Mouse (Mus musculus) hindbrain, embryonic 13.5 days (tissue): Measurements from ENCODE around the gene Kcnv2. TPM values are rescaled to one million over a fixed set of nuclear protein-coding genes. Genes with fewer than 3 reads are reported as not detected.

Experiments
- ATAC-seq: fragments of 200-750 bp; cut with Nextera tagmentation; 2 replicates; pipeline ENCODE4 v1.8.0; 2017; ENCODE audit warnings: moderate TSS enrichment; ENCODE audit not compliant: low FRiP score
- H3K27ac ChIP-seq: fragments of 300-500 bp; sonication (generic); 2 replicates; pipeline ENCODE4 v1.5.1; 2015; ENCODE audit warnings: inconsistent platforms, mild to moderate bottlenecking, moderate library complexity
- H3K27me3 ChIP-seq: fragments of 300-500 bp; sonication (generic); 2 replicates; pipeline ENCODE4 v1.6.1; 2015; ENCODE audit warnings: mild to moderate bottlenecking, inconsistent platforms
- H3K36me3 ChIP-seq: fragments of 300-500 bp; sonication (generic); 2 replicates; pipeline ENCODE4 v1.6.1; 2015; ENCODE audit warnings: mild to moderate bottlenecking, inconsistent platforms
- H3K4me1 ChIP-seq: fragments of 300-500 bp; sonication (generic); replicated peaks from 2 replicates; pipeline ENCODE4 v1.6.1; 2015; ENCODE audit warnings: inconsistent platforms
- H3K4me2 ChIP-seq: fragments of 300-500 bp; sonication (generic); 2 replicates; pipeline ENCODE4 v1.6.1; 2015; ENCODE audit warnings: inconsistent platforms, mild to moderate bottlenecking, moderate library complexity
- H3K4me3 ChIP-seq: fragments of 300-500 bp; sonication (generic); 2 replicates; pipeline ENCODE4 v1.5.1; 2015; ENCODE audit warnings: mild to moderate bottlenecking, inconsistent platforms
- H3K9ac ChIP-seq: fragments of 300-500 bp; sonication (generic); 2 replicates; pipeline ENCODE4 v1.6.1; 2015; ENCODE audit warnings: mild to moderate bottlenecking, inconsistent platforms
- H3K9me3 ChIP-seq: fragments of 300-500 bp; sonication (generic); 2 replicates; pipeline ENCODE4 v1.6.1; 2016; ENCODE audit warnings: inconsistent platforms
- WGBS: fragments of 180-500 bp; shearing (Covaris S2); methylation state at CpG from one replicate; pipeline ENCODE4 v1.1.7; 2015; 5-methylcytosine and 5-hydroxymethylcytosine counted together
- polyA plus RNA-seq: library from polyadenylated mRNA; unstranded; fragments of >200 nt; fragmentation: Nextera tagmentation; extraction: Ambion mirVana; gene quantifications from 2 replicates; pipeline ENCODE4 v1.2.1, GENCODE M21; 2015

Gene Kcnv2
- polyA plus RNA-seq, 1 experiment from 2014 or later = 0.17 TPM

DNA sequence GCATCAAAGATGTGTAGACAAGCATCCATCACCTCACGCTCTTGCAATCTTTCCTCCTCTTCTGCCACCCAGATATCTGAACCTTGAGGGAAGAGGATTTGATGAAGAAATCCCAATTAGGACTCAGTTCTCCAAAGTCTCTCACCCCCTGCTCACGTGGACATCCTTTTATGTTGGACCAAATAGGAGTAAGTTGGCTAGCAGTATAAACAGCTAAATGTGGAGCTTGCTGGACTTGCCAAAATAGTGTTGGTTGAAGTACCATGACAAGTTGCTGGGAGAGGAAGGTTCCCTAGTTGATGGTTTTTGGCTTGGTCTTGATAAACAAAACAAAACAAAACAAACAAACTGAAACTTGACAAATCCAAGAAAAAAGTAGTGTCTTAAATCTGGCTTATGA lies 47.8 kb downstream of the Kcnv2 start:
- WGBS = 89% methylated on average over 2 of the region's 2 CpGs
- Histone ChIP-seq H3K4me1 (0 out of 2 replicates have a peak, but pooled peaks cover 5% of the 10 kb centered on the region), H3K4me2 (no peak overlapping the region), H3K36me3 (no peaks in the 10 kb centered on the region), H3K9me3 (no peaks in the 10 kb centered on the region), H3K4me3 (no peak overlapping the region), H3K9ac (no peak overlapping the region), H3K27me3 (no peaks in the 10 kb centered on the region), H3K27ac (no peak overlapping the region)
- ATAC-seq = no peak

DNA sequence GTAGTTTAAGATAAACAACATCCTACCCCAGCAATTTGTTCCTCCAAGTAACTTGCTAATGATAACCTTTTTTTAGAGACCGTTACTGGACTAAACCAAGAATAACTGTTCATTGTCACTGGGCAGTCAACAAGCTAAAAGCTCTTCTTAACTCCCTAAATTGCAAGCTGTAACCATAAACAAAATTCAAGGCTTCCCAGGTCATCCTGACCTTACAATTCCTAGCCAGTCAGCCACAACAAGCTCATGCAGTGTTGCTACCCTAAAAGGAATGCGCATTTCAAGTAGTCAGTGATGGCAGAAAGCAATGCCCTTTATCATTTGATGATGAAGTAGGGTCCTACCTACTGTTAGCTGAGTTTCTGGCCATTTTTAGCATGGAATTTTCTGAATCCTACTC lies 48.4 kb downstream of the Kcnv2 start:
- H3K9me3 ChIP-seq = no peaks in the 10 kb centered on the region

DNA sequence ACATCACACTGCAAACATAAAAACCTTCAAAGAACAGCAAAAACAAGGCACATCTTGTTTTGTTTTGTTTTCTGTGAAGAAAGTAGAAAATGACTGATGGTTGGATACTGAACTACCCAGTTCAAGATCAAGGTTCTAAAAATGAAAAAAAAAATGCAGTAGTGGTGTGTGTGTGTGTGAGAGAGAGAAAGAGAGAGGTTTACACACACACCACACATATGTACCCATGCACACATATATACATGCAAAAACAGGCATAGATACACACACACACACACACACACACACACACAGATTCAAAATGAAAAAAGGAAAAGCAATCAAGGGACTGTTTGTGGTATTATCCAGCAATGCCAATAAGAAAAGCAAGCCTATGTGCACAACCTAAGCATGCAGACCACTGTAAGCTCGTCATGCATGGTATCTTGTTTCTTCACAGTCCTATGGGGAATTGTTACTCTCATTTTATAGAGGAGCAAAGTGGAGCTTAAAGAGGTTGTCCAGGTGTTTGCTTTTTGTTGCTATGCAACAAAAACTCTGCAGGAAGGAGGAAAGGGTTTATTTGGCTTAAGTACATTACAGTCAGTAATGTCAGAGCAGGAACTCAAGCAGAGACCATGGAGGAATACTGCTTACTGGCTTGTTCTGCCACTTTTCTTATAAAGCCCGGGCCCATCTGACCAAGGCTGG lies 57.5 kb downstream of the Kcnv2 start:
- no peak overlapping the region for H3K9ac ChIP-seq
- peaks cover 10% of the 10 kb centered on the region for H3K36me3 ChIP-seq
- no peak overlapping the region for H3K27ac ChIP-seq
- 0 out of 2 replicates have a peak, but pooled peaks cover 4% of the 10 kb centered on the region for H3K4me1 ChIP-seq
- H3K4me3 ChIP-seq = no peak overlapping the region
- ATAC-seq = no peak
- WGBS = 84% methylated on average over 2 of the region's 2 CpGs
- H3K27me3 ChIP-seq = no peaks in the 10 kb centered on the region
- no peaks in the 10 kb centered on the region for H3K9me3 ChIP-seq
- H3K4me2 ChIP-seq = no peak overlapping the region

More for the DNA sequence above, 48.4 kb downstream of the Kcnv2 start:
- Histone ChIP-seq H3K27me3 (no peaks in the 10 kb centered on the region), H3K36me3 (no peaks in the 10 kb centered on the region), H3K9ac (no peak overlapping the region), H3K4me3 (no peak overlapping the region), H3K4me2 (no peak overlapping the region), H3K4me1 (0 out of 2 replicates have a peak, but pooled peaks cover 5% of the 10 kb centered on the region), H3K27ac (no peak overlapping the region)
- no peak for ATAC-seq
- WGBS = 88% methylated on average over 2 of the region's 2 CpGs

DNA sequence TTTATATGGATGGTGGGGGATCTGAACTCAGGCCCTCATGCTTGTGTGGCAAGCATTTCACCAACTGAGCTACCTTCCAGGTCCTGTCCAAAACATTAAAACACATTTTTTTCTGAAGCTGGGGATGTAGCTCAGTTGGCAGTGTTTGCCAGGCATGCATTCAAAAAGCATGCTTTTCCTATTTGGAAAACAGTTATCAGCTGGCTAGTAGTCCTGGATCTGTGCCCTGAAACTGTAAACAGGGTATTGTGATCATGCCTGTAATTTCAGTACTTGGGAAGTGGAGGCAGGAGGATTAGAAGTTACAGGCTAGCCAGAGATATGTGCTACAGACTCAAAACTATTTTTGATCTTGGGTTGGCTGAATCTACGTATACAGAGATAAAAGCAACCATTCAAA lies 59.7 kb downstream of the Kcnv2 start:
- Histone ChIP-seq H3K4me1 (0 out of 2 replicates have a peak, but pooled peaks cover 4% of the 10 kb centered on the region), H3K27me3 (no peaks in the 10 kb centered on the region), H3K9ac (no peak overlapping the region), H3K27ac (no peak overlapping the region), H3K4me2 (no peak overlapping the region), H3K4me3 (no peak overlapping the region), H3K36me3 (peaks cover 30% of the 10 kb centered on the region), H3K9me3 (no peaks in the 10 kb centered on the region)
- ATAC-seq = no peak
- 92% methylated on average over 1 of the region's 1 CpGs for WGBS

DNA sequence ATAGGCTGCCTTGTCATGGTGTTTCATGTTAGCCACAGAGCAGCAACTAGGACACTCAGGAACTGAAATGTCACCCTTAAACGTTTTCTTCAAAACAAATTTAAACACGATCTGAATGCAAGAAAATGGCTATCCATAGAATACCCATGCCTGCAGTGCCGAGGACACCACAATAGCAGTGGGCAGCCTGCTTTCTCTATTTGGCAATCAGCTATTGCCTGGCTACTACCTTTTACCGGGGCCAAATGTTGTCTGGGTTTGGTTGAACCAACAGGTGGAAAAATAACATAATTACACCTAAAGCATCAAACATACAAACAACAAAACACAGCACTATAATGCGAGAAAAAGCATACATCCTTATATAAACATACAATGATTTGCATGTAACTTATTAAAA lies 60.9 kb downstream of the Kcnv2 start:
- 0 out of 2 replicates have a peak, but pooled peaks cover 3% of the 10 kb centered on the region for H3K4me1 ChIP-seq
- H3K27ac ChIP-seq = no peak overlapping the region
- peaks cover 39% of the 10 kb centered on the region for H3K36me3 ChIP-seq
- WGBS = 94% methylated on average over 5 of the region's 5 CpGs
- no peaks in the 10 kb centered on the region for H3K27me3 ChIP-seq
- no peak overlapping the region for H3K4me2 ChIP-seq
- no peaks in the 10 kb centered on the region for H3K9me3 ChIP-seq
- no peak overlapping the region for H3K4me3 ChIP-seq
- no peak for ATAC-seq
- H3K9ac ChIP-seq = no peak overlapping the region

DNA sequence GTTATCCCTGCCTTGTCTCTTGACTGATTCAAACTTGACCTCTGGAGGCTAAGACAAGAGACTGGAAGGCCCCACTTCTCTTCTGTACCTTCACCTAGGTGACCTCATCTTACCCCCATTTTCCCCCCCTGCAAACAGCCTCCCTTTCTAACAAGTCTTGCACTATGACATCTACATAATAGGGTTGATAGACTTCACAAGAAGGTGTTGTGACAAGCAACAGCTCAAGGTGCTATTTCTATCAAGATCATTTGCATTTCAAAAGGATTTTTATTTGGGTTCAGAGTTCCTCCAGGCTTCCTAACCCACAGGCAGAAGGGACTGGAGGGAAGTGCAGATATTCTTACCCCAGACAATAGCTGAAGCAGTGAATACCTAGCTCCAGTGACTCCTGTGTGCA lies 62.9 kb downstream of the Kcnv2 start:
- no peak overlapping the region for H3K4me3 ChIP-seq
- H3K9ac ChIP-seq = no peak overlapping the region
- no peak overlapping the region for H3K4me2 ChIP-seq
- no peaks in the 10 kb centered on the region for H3K27me3 ChIP-seq
- no peaks in the 10 kb centered on the region for H3K9me3 ChIP-seq
- H3K27ac ChIP-seq = no peak overlapping the region
- ATAC-seq = no peak
- H3K36me3 ChIP-seq = peaks cover 58% of the 10 kb centered on the region
- H3K4me1 ChIP-seq = 0 out of 2 replicates have a peak, but pooled peaks cover under 1% of the 10 kb centered on the region

Other genes starting within 250 kb of the Kcnv2 start
- 20.2 and 23.7 TPM in 2 replicates for gene Vldlr, start 106.1 kb upstream of the Kcnv2 start, polyA plus RNA-seq
- 65.4 and 69.4 TPM in 2 replicates for gene Pum3, start 107.2 kb downstream of the Kcnv2 start, polyA plus RNA-seq